Mouse (Mus musculus) stomach, postnatal 0 days (tissue): Measurements from ENCODE around the gene Ly75.

Source experiments
- CTCF ChIP-seq: IDR thresholded peaks from 2 replicates; pipeline ENCODE4 v1.5.1; 2016; ENCODE audit warnings: antibody characterized with exemption, low read depth, mild to moderate bottlenecking, moderate library complexity
- EP300 ChIP-seq: optimal IDR thresholded peaks from 2 replicates; pipeline ENCODE3; 2016; ENCODE audit warnings: antibody characterized with exemption

DNA sequence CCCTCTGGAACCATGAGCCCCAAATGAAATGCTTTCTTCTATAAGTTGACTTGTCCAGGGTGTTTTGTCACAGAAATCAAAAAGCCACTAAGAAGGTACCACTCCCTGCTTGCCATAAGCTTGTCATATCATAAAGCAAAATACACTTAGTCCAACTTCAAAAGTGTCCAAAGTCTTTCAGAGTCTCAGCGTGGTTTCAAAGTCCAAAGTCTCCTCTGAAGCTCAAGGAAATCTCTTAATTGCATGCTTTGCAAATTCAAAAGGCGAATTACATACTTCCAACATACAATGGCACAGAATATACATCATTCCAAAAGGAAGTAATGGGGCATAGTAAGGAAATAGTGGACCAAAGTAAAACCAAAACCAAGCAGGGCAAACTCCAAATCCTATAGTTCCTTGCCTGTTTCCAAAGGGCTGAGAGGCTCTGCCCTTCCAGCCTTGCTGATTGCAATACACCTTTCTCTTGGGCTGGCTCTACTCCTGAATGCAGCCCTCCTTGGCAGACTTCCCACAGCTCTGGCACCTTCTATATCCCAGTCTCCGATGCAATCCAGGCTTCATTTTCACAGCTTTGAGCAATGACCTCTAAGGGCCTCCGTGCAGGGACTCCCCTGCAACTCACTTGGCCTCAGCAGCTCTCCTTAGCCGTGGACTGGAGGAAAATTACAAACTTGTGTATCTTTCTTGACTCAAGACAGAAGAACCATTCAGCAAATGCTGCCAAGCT, 122.3 kb downstream of the Ly75 start:
- TF ChIP-seq CTCF (no peak), EP300 (no peak)
